In genomic region chr4:131193900-131194419, GRCm38 (mm10) we compare ENCODE assay signal across 25 mouse cellular contexts.
"Had no signal": no experiment of that assay in that cellular context is flagged by ENCODE, and none has a peak within 500 bp of the region (broad histone marks: within the 10 kb centered on the region; RNA-seq: fewer than 3 reads in every experiment).

No protein-coding gene starts in this region.

- H3K9me3 ChIP-seq: heart, embryonic 15.5 days; hindbrain, embryonic 12.5 days; limb, embryonic 10.5 days; liver, embryonic 13.5 days; liver, embryonic 15.5 days had no signal

- H3K27me3 ChIP-seq: heart, embryonic 15.5 days; hindbrain, embryonic 12.5 days; liver, embryonic 13.5 days; liver, embryonic 15.5 days had no signal

- DNase-seq: gastrocnemius, postnatal 14 days; gastrocnemius, postnatal 36 days; heart, adult 11 months; heart, adult 2 months; heart, postnatal 14 days; heart, postnatal 36 days; kidney, adult 11 months; kidney, adult 2 months; kidney, adult 9 months; kidney, postnatal 14 days; layer of hippocampus, adult 9-11 months; layer of hippocampus, postnatal 36 days; liver; liver, embryonic 13.5 days had no signal

- H3K9ac ChIP-seq: heart, embryonic 13.5 days; heart, embryonic 15.5 days; hindbrain, embryonic 12.5 days; limb, embryonic 12.5 days; liver, embryonic 13.5 days; liver, embryonic 15.5 days had no signal

- H3K36me3 ChIP-seq: heart, embryonic 13.5 days; heart, embryonic 15.5 days; hindbrain, embryonic 12.5 days; limb, embryonic 10.5 days; limb, embryonic 12.5 days; liver, embryonic 13.5 days; liver, embryonic 15.5 days had no signal

- H3K4me2 ChIP-seq: heart, embryonic 11.5 days; heart, embryonic 13.5 days; heart, embryonic 15.5 days; hindbrain, embryonic 12.5 days; limb, embryonic 12.5 days; liver, embryonic 11.5 days; liver, embryonic 13.5 days; liver, embryonic 15.5 days had no signal

- H3K27ac ChIP-seq: heart, adult 2 months; heart, embryonic 13.5 days; heart, embryonic 15.5 days; hindbrain, embryonic 12.5 days; hindbrain, postnatal 0 days; kidney, postnatal 0 days; limb, embryonic 10.5 days; limb, embryonic 12.5 days; liver, embryonic 13.5 days; liver, embryonic 15.5 days had no signal

- ATAC-seq: hindbrain, postnatal 0 days; intestine, embryonic 16.5 days had no signal

- H3K4me1 ChIP-seq: limb, embryonic 12.5 days; liver, embryonic 13.5 days; liver, embryonic 15.5 days had no signal

- H3K4me3 ChIP-seq: heart, adult 2 months; heart, embryonic 13.5 days; heart, embryonic 15.5 days; hindbrain, embryonic 12.5 days; limb, embryonic 10.5 days; limb, embryonic 12.5 days; liver, embryonic 13.5 days; liver, embryonic 15.5 days had no signal
